Mouse (Mus musculus) thymus, adult 18-20 months (tissue): Measurements from ENCODE around the gene Vmn1r225.
"Not testable (repeated sequence)": the region's sequence is repeated elsewhere in the genome, so short reads cannot be mapped to it uniquely, and the experiment has no call there.

ENCODE experiments used
- DNase-seq, 2 experiments: peaks; one replicate each; pipeline ENCODE4 v3.0.0; 2022; ENCODE audit warnings: mixed read lengths in 2 of 2

Gene Vmn1r225

DNA sequence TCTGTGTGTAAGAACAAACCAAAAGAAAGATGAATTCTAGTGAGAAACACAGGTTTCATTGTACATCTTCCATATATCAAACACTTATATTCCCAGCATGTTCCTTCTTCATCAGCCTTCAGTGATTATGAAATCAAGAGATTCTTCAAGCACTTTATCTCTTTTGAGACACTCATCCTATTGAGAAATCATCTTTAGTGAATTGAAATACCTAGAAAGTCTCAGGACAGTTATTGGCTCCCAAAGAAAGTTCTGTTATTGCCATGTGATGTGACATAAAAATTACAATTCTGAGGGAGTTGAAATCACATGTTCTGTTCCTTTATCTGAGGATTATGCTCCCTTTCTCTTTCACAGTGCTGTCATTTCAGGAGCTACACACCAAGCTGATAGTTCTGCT lies at the start of gene Vmn1r225:
Gene Vmn1r225, plus strand, starts transcription at position 301 of the 400 bp plus-strand sequence.
- DNase-seq = no peak

DNA sequence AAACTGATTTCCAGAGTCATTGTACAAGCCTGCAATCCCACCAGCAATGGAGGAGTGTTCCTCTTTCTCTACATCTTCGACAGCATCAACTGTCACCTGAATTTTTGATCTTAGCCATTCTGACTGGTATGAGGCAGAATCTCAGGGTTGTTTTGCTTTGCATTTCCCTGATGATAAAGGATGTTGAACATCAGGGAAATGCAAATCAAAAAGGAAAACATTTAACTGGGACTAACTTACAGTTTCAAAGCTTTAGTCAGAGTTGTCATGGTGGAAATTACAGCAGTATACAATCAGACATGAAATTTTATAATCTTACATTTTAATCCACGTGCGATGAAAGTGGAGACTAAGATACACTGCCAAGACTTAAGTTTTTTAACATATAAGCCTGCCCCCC lies 24.6 kb upstream of the Vmn1r225 start:
- no peak for DNase-seq

DNA sequence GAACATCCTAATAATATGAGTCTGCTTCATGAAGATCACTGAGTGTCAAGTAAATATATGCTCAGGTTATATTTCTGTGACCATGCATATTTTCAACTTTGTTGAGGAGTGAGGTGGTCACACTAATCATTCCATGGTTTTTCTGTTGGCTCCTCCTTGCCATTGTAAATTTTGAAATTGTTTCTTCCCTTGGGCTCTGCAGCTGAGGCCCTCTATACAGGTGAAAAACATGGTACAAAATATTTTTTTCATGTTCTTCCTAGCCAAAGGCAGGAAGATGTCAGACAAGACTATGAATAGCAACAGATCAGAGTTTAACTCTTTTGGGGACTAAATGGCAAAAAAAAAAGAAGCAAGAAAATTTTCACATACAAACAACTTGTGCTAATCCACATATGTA lies 16.7 kb upstream of the Vmn1r225 start, which contains the start of gene Vmn2r108:
Gene Vmn2r108, minus strand, starts transcription at position 101 of the 400 bp plus-strand sequence.
- DNase-seq = no peak

DNA sequence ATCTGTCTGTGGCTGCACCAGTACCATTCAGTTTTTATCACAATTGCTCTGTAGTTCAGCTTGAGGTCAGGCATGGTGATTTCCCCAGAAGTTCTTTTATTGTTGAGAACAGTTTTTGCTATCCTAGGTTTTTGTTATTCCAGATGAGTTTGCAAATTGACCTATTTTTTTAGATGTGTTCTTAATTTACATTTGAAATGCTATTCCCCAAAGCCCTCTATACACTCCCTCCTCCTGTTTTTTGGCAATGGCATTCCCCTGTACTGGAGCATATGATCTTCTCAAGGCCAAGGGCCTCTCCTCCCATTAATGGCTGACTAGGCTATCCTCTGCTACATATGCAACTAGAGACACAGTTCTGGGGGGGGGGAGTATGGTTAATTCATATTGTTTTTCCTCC lies 10.3 kb downstream of the Vmn1r225 start:
- DNase-seq = not testable (repeated sequence)
